Mouse (Mus musculus) common myeloid progenitor, adult 5-6 weeks (primary cell): ENCODE measurements around the gene Ppef2. TPM values are rescaled to one million over a fixed set of nuclear protein-coding genes. Genes with fewer than 3 reads are reported as not detected.

Experiments
- ATAC-seq: replicated peaks from 2 replicates; pipeline ENCODE4 v1.8.0; 2016; ENCODE audit warnings: low read depth, mild to moderate bottlenecking, moderate TSS enrichment, inconsistent platforms; ENCODE audit not compliant: poor library complexity, severe bottlenecking
- total RNA-seq: library from RNA; stranded (forward); fragments of 200-1000, 187-1606 nt; gene quantifications from 2 replicates; pipeline ENCODE4 v1.2.3, GENCODE M21; 2017

Ppef2 gene
- total RNA-seq, result not detected in 2 replicates

- peak; percentile 20; the same call in 1 of the 2 replicates for ATAC-seq
These were observed at the start of gene Ppef2 for GRCm38 (mm10) chr5:92256218-92256617. Ppef2 (minus strand) TSS chr5:92256278.

GRCm38 (mm10) chr5:92304291-92304690 is 48.2 kb upstream of the Ppef2 start:
- ATAC-seq, result no peak

- no peak for ATAC-seq
These were observed 46.2 kb upstream of the Ppef2 start for GRCm38 (mm10) chr5:92302149-92302840.

- no peak for ATAC-seq
These were observed 38.4 kb upstream of the Ppef2 start for GRCm38 (mm10) chr5:92294525-92294924.

GRCm38 (mm10) chr5:92291652-92292414 is 35.8 kb upstream of the Ppef2 start:
- no peak for ATAC-seq

- no peak for ATAC-seq
These were observed 31.8 kb upstream of the Ppef2 start for GRCm38 (mm10) chr5:92287840-92288239.

- no peak; the same call in 1 of the 2 replicates for ATAC-seq
These were observed 27.0 kb upstream of the Ppef2 start for GRCm38 (mm10) chr5:92283107-92283506.

GRCm38 (mm10) chr5:92282571-92282970 is 26.5 kb upstream of the Ppef2 start:
- ATAC-seq, result no peak

- peak; percentile 71 for ATAC-seq
These were observed 23.0 kb upstream of the Ppef2 start for GRCm38 (mm10) chr5:92278942-92279537.

- peak; percentile 84 for ATAC-seq
These were observed 21.6 kb upstream of the Ppef2 start, which contains the start of gene Naaa for GRCm38 (mm10) chr5:92277437-92278394. Naaa (minus strand) TSS chr5:92278170.

GRCm38 (mm10) chr5:92270496-92270895 is 14.4 kb upstream of the Ppef2 start:
- ATAC-seq, result peak; percentile 52

- no peak for ATAC-seq
These were observed 7.8 kb upstream of the Ppef2 start for GRCm38 (mm10) chr5:92263761-92264359.

GRCm38 (mm10) chr5:92262646-92263045 is 6.6 kb upstream of the Ppef2 start:
- ATAC-seq, result no peak

GRCm38 (mm10) chr5:92254476-92254875 is 1.6 kb downstream of the Ppef2 start:
- peak; percentile 68 for ATAC-seq

- ATAC-seq, result no peak; the same call in 1 of the 2 replicates
These were observed 3.2 kb downstream of the Ppef2 start for GRCm38 (mm10) chr5:92252797-92253343.

- ATAC-seq, result no peak
These were observed 4.0 kb downstream of the Ppef2 start for GRCm38 (mm10) chr5:92252031-92252430.

- ATAC-seq, result no peak
These were observed 7.5 kb downstream of the Ppef2 start for GRCm38 (mm10) chr5:92248614-92249013.

GRCm38 (mm10) chr5:92245483-92245882 is 10.6 kb downstream of the Ppef2 start:
- peak; percentile 98 for ATAC-seq

GRCm38 (mm10) chr5:92244900-92245299 is 11.2 kb downstream of the Ppef2 start:
- ATAC-seq, result no peak
